Mouse (Mus musculus): ENCODE data around the gene Bad. TPM values are rescaled to one million over a fixed set of nuclear protein-coding genes. Genes with fewer than 3 reads are reported as not detected.

Bad gene
- polyA plus RNA-seq, 1 experiment from 2014 or later, result 58.1 TPM

GRCm38 (mm10) chr19:6925611-6926329 is 15.9 kb upstream of the Bad start:
- WGBS, result 9% methylated on average over 40 of the region's 40 CpGs
- H3K27ac ChIP-seq (ENCODE audit: low read depth), result no peak overlapping the region
- peak overlapping the region; percentile 12 for H3K4me3 ChIP-seq (ENCODE audit: low read depth, low read length)
- peaks cover 7% of the 10 kb centered on the region for H3K4me1 ChIP-seq (replicated peaks; ENCODE audit: control insufficient read depth, insufficient read depth, low read length)
- H3K36me3 ChIP-seq (ENCODE audit: control insufficient read depth, insufficient read depth, low read length), result no peaks in the 10 kb centered on the region
- no peak for ATAC-seq (replicated peaks; ENCODE audit: low FRiP score, low TSS enrichment, low read depth)
- no peak overlapping the region for H3K9ac ChIP-seq (ENCODE audit: low read length)
- peak overlapping the region; percentile 40 for H3K4me2 ChIP-seq (ENCODE audit: low read length)
- no peaks in the 10 kb centered on the region for H3K9me3 ChIP-seq (ENCODE audit: control insufficient read depth, low read length)
- DNase-seq (ENCODE audit: low spot score), result no peak
- H3K27me3 ChIP-seq (replicated peaks; ENCODE audit: control insufficient read depth, insufficient read depth, low read length), result peaks cover 70% of the 10 kb centered on the region

GRCm38 (mm10) chr19:6926559-6927255 is 15.0 kb upstream of the Bad start:
- H3K27me3 ChIP-seq (replicated peaks; ENCODE audit: control insufficient read depth, insufficient read depth, low read length), result peaks cover 80% of the 10 kb centered on the region
- H3K4me1 ChIP-seq (replicated peaks; ENCODE audit: control insufficient read depth, insufficient read depth, low read length), result peaks cover 6% of the 10 kb centered on the region
- H3K27ac ChIP-seq (ENCODE audit: low read depth), result no peak overlapping the region
- ATAC-seq (replicated peaks; ENCODE audit: low FRiP score, low TSS enrichment, low read depth), result no peak
- no peaks in the 10 kb centered on the region for H3K36me3 ChIP-seq (ENCODE audit: control insufficient read depth, insufficient read depth, low read length)
- no peak overlapping the region for H3K9ac ChIP-seq (ENCODE audit: low read length)
- H3K4me2 ChIP-seq (ENCODE audit: low read length), result peak overlapping the region; percentile 21
- peak overlapping the region; percentile 17 for H3K4me3 ChIP-seq (ENCODE audit: low read depth, low read length)
- WGBS, result 17% methylated on average over 26 of the region's 26 CpGs
- no peaks in the 10 kb centered on the region for H3K9me3 ChIP-seq (ENCODE audit: control insufficient read depth, low read length)
- DNase-seq (ENCODE audit: low spot score), result no peak

- H3K27me3 ChIP-seq (replicated peaks; ENCODE audit: control insufficient read depth, insufficient read depth, low read length), result peaks cover 91% of the 10 kb centered on the region
- peaks cover 6% of the 10 kb centered on the region for H3K4me1 ChIP-seq (replicated peaks; ENCODE audit: control insufficient read depth, insufficient read depth, low read length)
- DNase-seq (ENCODE audit: low spot score) (no peak), ATAC-seq (replicated peaks; ENCODE audit: low FRiP score, low TSS enrichment, low read depth) (no peak)
- 12% methylated on average over 9 of the region's 9 CpGs for WGBS
- H3K9ac ChIP-seq (ENCODE audit: low read length), result no peak overlapping the region
- H3K9me3 ChIP-seq (ENCODE audit: control insufficient read depth, low read length), result no peaks in the 10 kb centered on the region
- H3K36me3 ChIP-seq (ENCODE audit: control insufficient read depth, insufficient read depth, low read length), result no peaks in the 10 kb centered on the region
- no peak overlapping the region for H3K4me3 ChIP-seq (ENCODE audit: low read depth, low read length)
- no peak overlapping the region for H3K27ac ChIP-seq (ENCODE audit: low read depth)
- H3K4me2 ChIP-seq (ENCODE audit: low read length), result no peak overlapping the region
Measured at GRCm38 (mm10) chr19:6928080-6928479, 13.6 kb upstream of the Bad start.

GRCm38 (mm10) chr19:6931002-6931401 is 10.7 kb upstream of the Bad start:
- ATAC-seq (replicated peaks; ENCODE audit: low FRiP score, low TSS enrichment, low read depth), result no peak
- WGBS, result 7% methylated on average over 2 of the region's 2 CpGs

GRCm38 (mm10) chr19:6932018-6932417 is 9.6 kb upstream of the Bad start:
- Histone ChIP-seq H3K36me3 (ENCODE audit: control insufficient read depth, insufficient read depth, low read length) (no peaks in the 10 kb centered on the region), H3K4me3 (ENCODE audit: low read depth, low read length) (no peak overlapping the region), H3K4me2 (ENCODE audit: low read length) (no peak overlapping the region), H3K4me1 (replicated peaks; ENCODE audit: control insufficient read depth, insufficient read depth, low read length) (peaks cover 6% of the 10 kb centered on the region), H3K27ac (ENCODE audit: low read depth) (no peak overlapping the region), H3K9ac (ENCODE audit: low read length) (no peak overlapping the region), H3K9me3 (ENCODE audit: control insufficient read depth, low read length) (no peaks in the 10 kb centered on the region), H3K27me3 (replicated peaks; ENCODE audit: control insufficient read depth, insufficient read depth, low read length) (peaks cover 85% of the 10 kb centered on the region)
- ATAC-seq (replicated peaks; ENCODE audit: low FRiP score, low TSS enrichment, low read depth) (no peak), DNase-seq (ENCODE audit: low spot score) (no peak)
- 58% methylated on average over 1 of the region's 1 CpGs for WGBS

More at GRCm38 (mm10) chr19:6931002-6931401, 10.7 kb upstream of the Bad start:
- H3K4me2 ChIP-seq (ENCODE audit: low read length), result no peak overlapping the region
- H3K27ac ChIP-seq (ENCODE audit: low read depth), result no peak overlapping the region
- no peak overlapping the region for H3K9ac ChIP-seq (ENCODE audit: low read length)
- H3K4me3 ChIP-seq (ENCODE audit: low read depth, low read length), result no peak overlapping the region
- H3K9me3 ChIP-seq (ENCODE audit: control insufficient read depth, low read length), result no peaks in the 10 kb centered on the region
- H3K4me1 ChIP-seq (replicated peaks; ENCODE audit: control insufficient read depth, insufficient read depth, low read length), result peaks cover 6% of the 10 kb centered on the region
- peaks cover 91% of the 10 kb centered on the region for H3K27me3 ChIP-seq (replicated peaks; ENCODE audit: control insufficient read depth, insufficient read depth, low read length)
- H3K36me3 ChIP-seq (ENCODE audit: control insufficient read depth, insufficient read depth, low read length), result no peaks in the 10 kb centered on the region
- DNase-seq (ENCODE audit: low spot score), result no peak

GRCm38 (mm10) chr19:6933102-6933435 is 8.6 kb upstream of the Bad start:
- ATAC-seq (replicated peaks; ENCODE audit: low FRiP score, low TSS enrichment, low read depth) (no peak), DNase-seq (ENCODE audit: low spot score) (no peak)
- H3K9me3 ChIP-seq (ENCODE audit: control insufficient read depth, low read length), result no peaks in the 10 kb centered on the region
- H3K36me3 ChIP-seq (ENCODE audit: control insufficient read depth, insufficient read depth, low read length), result no peaks in the 10 kb centered on the region
- peaks cover 6% of the 10 kb centered on the region for H3K4me1 ChIP-seq (replicated peaks; ENCODE audit: control insufficient read depth, insufficient read depth, low read length)
- H3K4me2 ChIP-seq (ENCODE audit: low read length), result no peak overlapping the region; the same call in 1 of the 2 replicates
- peak overlapping the region; percentile 36; the same call in 1 of the 2 replicates for H3K4me3 ChIP-seq (ENCODE audit: low read depth, low read length)
- H3K9ac ChIP-seq (ENCODE audit: low read length), result no peak overlapping the region
- no peak overlapping the region for H3K27ac ChIP-seq (ENCODE audit: low read depth)
- peaks cover 74% of the 10 kb centered on the region for H3K27me3 ChIP-seq (replicated peaks; ENCODE audit: control insufficient read depth, insufficient read depth, low read length)
- 31% methylated on average over 4 of the region's 4 CpGs for WGBS

- 0 out of 2 replicates have a peak overlapping the region, but pooled peaks have one; percentile 37 for H3K9ac ChIP-seq (ENCODE audit: low read length)
- peak overlapping the region; percentile 36 for H3K4me3 ChIP-seq (ENCODE audit: low read depth, low read length)
- H3K27me3 ChIP-seq (replicated peaks; ENCODE audit: control insufficient read depth, insufficient read depth, low read length), result peaks cover 69% of the 10 kb centered on the region
- no peak overlapping the region for H3K27ac ChIP-seq (ENCODE audit: low read depth)
- H3K9me3 ChIP-seq (ENCODE audit: control insufficient read depth, low read length), result no peaks in the 10 kb centered on the region
- no peaks in the 10 kb centered on the region for H3K36me3 ChIP-seq (ENCODE audit: control insufficient read depth, insufficient read depth, low read length)
- DNase-seq (ENCODE audit: low spot score) (no peak), ATAC-seq (replicated peaks; ENCODE audit: low FRiP score, low TSS enrichment, low read depth) (peak; percentile 49)
- peak overlapping the region; percentile 75 for H3K4me2 ChIP-seq (ENCODE audit: low read length)
- 4% methylated on average over 57 of the region's 58 CpGs for WGBS
- peaks cover 6% of the 10 kb centered on the region for H3K4me1 ChIP-seq (replicated peaks; ENCODE audit: control insufficient read depth, insufficient read depth, low read length)
Measured at GRCm38 (mm10) chr19:6933436-6934194, 8.0 kb upstream of the Bad start.

- Histone ChIP-seq H3K4me2 (ENCODE audit: low read length) (peak within 1 kb of the TSS; percentile 75), H3K27ac (ENCODE audit: low read depth) (no peak within 1 kb of the TSS), H3K36me3 (ENCODE audit: control insufficient read depth, insufficient read depth, low read length) (no peaks in the 10 kb centered on the region), H3K9ac (ENCODE audit: low read length) (0 out of 2 replicates have a peak within 1 kb of the TSS, but pooled peaks have one; percentile 37), H3K27me3 (replicated peaks; ENCODE audit: control insufficient read depth, insufficient read depth, low read length) (peaks cover 64% of the 10 kb centered on the region), H3K4me1 (replicated peaks; ENCODE audit: control insufficient read depth, insufficient read depth, low read length) (peaks cover 6% of the 10 kb centered on the region), H3K9me3 (ENCODE audit: control insufficient read depth, low read length) (no peaks in the 10 kb centered on the region), H3K4me3 (ENCODE audit: low read depth, low read length) (peak within 1 kb of the TSS; percentile 36)
- no peak for ATAC-seq (replicated peaks; ENCODE audit: low FRiP score, low TSS enrichment, low read depth)
- no peak for DNase-seq (ENCODE audit: low spot score)
- 12% methylated on average over 23 of the region's 23 CpGs for WGBS
Measured at GRCm38 (mm10) chr19:6934195-6934977, 7.3 kb upstream of the Bad start, which contains the start of gene Kcnk4. Gene Kcnk4 (minus strand): TSS chr19:6934515.
